Mouse (Mus musculus) neural tube, embryonic 14.5 days (tissue): ENCODE data around the gene Lmna. TPM values are rescaled to one million over a fixed set of nuclear protein-coding genes. Genes with fewer than 3 reads are reported as not detected.

Experiments used
- ATAC-seq: fragments of 200-750 bp; cut with Nextera tagmentation; 2 replicates; pipeline ENCODE4 v1.8.0; 2017; ENCODE audit warnings: low read depth, mild to moderate bottlenecking, moderate TSS enrichment, moderate library complexity
- H3K27ac ChIP-seq: fragments of 300-500 bp; sonication (generic); 2 replicates; pipeline ENCODE4 v1.5.1; 2014; ENCODE audit warnings: low read depth, mild to moderate bottlenecking, control low read depth, low read length, moderate library complexity, mixed read lengths
- H3K27me3 ChIP-seq: fragments of 300-500 bp; sonication (generic); 2 replicates; pipeline ENCODE4 v1.6.1; 2014; ENCODE audit warnings: low read length; ENCODE audit not compliant: control insufficient read depth, insufficient read depth
- H3K36me3 ChIP-seq: fragments of 300-500 bp; sonication (generic); 2 replicates; pipeline ENCODE4 v1.6.1; 2014; ENCODE audit warnings: low read length, mixed read lengths; ENCODE audit not compliant: control insufficient read depth, insufficient read depth
- H3K4me1 ChIP-seq: fragments of 300-500 bp; sonication (generic); 2 replicates; pipeline ENCODE4 v1.6.1; 2014; ENCODE audit warnings: low read length; ENCODE audit not compliant: control insufficient read depth, insufficient read depth
- H3K4me2 ChIP-seq: fragments of 300-500 bp; sonication (generic); 2 replicates; pipeline ENCODE4 v1.6.1; 2014; ENCODE audit warnings: mild to moderate bottlenecking, low read depth, low read length, control low read depth
- H3K4me3 ChIP-seq: fragments of 300-500 bp; sonication (generic); 2 replicates; pipeline ENCODE4 v1.5.1; 2014; ENCODE audit warnings: low read depth, low read length, control low read depth, mixed read lengths
- H3K9ac ChIP-seq: fragments of 300-500 bp; sonication (generic); replicated peaks from 2 replicates; pipeline ENCODE4 v1.6.1; 2014; ENCODE audit warnings: low read depth, mild to moderate bottlenecking, control low read depth, low read length, mixed read lengths
- H3K9me3 ChIP-seq: fragments of 300-500 bp; sonication (generic); 2 replicates; pipeline ENCODE4 v1.6.1; 2016; ENCODE audit warnings: low read length; ENCODE audit not compliant: control insufficient read depth
- WGBS: fragments of 180-500 bp; shearing (Covaris S2); extraction: QIAGEN DNeasy Blood & Tissue Kit; methylation state at CpG from one replicate; pipeline ENCODE4 v1.1.7; 2014; 5-methylcytosine and 5-hydroxymethylcytosine counted together
- polyA plus RNA-seq: library from polyadenylated mRNA; unstranded; fragments of >200 nt; fragmentation: Nextera tagmentation; extraction: Ambion mirVana; gene quantifications from 2 replicates; pipeline ENCODE4 v1.2.1, GENCODE M21; 2014

Gene Lmna
- polyA plus RNA-seq, 1 experiment from 2014 or later = 41.0 TPM

DNA sequence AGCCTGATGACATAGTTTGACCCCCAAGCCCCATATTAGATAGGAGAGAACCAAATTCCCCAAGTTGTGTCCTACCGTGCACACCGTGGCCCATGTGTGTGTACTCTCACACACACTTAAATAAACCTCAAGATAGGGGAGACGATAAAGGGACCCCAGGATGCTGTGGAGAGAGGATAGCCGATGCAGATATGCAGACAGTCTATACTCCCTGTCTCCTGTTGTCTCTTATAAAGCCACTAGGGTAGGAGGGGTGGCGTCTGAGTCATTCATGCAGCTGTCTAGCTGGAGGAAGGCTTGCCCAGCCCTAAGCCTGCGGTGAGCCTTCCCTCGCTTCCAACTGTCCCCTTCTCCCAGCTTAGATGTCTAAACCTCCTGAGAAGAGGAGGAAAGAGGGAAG, 9.7 kb downstream of the Lmna start:
- ATAC-seq = no peak

DNA sequence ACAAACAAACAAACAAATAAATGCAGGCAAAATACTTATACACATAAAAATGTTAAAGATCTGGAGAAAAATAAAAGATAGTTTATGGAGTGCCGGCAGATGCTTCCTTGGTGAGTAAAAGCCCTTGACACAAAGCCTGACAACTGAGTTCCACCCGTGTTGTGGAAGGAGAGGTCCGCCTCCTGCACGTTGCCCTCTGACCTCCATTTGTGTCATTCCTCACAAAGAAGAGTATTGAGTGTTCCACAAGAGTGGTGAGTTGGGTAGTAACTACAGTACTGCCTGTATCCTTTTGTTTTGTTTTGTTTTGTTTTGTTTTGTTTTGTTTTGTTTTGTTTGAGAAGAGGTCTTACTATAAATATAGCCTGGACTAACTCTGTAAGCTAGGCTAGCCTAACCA, 10.2 kb downstream of the Lmna start:
- no peak overlapping the region for H3K4me2 ChIP-seq
- ATAC-seq = no peak
- H3K9me3 ChIP-seq = no peaks in the 10 kb centered on the region
- no peak overlapping the region for H3K4me3 ChIP-seq
- no peak overlapping the region for H3K9ac ChIP-seq
- no peaks in the 10 kb centered on the region for H3K36me3 ChIP-seq
- H3K4me1 ChIP-seq = peaks cover 6% of the 10 kb centered on the region; the same call in 1 of the 2 replicates
- 64% methylated on average over 4 of the region's 4 CpGs for WGBS
- no peak overlapping the region for H3K27ac ChIP-seq
- H3K27me3 ChIP-seq = 0 out of 2 replicates have a peak, but pooled peaks cover 2% of the 10 kb centered on the region

More for the DNA sequence above, 9.7 kb downstream of the Lmna start:
- Histone ChIP-seq H3K4me2 (no peak overlapping the region), H3K4me1 (peaks cover 6% of the 10 kb centered on the region; the same call in 1 of the 2 replicates), H3K9ac (no peak overlapping the region), H3K27me3 (0 out of 2 replicates have a peak, but pooled peaks cover 2% of the 10 kb centered on the region), H3K9me3 (no peaks in the 10 kb centered on the region), H3K27ac (no peak overlapping the region), H3K4me3 (no peak overlapping the region), H3K36me3 (no peaks in the 10 kb centered on the region)
- 76% methylated on average over 7 of the region's 7 CpGs for WGBS

DNA sequence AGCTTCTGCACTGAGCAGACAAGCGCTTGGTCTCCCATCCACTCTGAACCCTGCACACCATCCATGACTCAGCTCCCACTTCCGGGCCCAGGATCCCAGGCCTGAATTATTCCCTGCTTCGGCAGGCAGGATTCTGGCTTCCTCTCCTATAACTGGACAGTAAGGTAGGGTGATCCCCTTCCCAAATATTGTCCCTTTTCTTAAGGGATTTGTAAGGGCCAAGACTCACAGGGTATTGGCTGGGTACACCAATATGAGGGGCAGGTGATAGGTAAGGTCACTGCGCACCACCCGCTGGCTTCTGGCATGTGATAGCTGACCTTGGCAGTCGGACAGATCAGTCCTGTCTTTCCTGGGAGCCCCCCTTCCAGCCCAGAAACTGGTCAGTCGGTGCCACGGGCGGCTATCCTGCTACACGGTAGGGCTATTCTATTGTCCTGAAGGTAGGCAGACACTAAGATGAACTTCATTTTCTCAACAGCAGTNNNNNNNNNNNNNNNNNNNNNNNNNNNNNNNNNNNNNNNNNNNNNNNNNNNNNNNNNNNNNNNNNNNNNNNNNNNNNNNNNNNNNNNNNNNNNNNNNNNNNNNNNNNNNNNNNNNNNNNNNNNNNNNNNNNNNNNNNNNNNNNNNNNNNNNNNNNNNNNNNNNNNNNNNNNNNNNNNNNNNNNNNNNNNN, 13.9 kb downstream of the Lmna start:
- H3K4me1 ChIP-seq = peaks cover 12% of the 10 kb centered on the region; the same call in 1 of the 2 replicates
- no peaks in the 10 kb centered on the region; the same call in 1 of the 2 replicates for H3K27me3 ChIP-seq
- ATAC-seq = no peak
- H3K9ac ChIP-seq = no peak overlapping the region
- no peak overlapping the region for H3K4me3 ChIP-seq
- no peak overlapping the region for H3K27ac ChIP-seq
- H3K4me2 ChIP-seq = no peak overlapping the region
- no peaks in the 10 kb centered on the region for H3K36me3 ChIP-seq
- WGBS = 83% methylated on average over 10 of the region's 10 CpGs
- H3K9me3 ChIP-seq = no peaks in the 10 kb centered on the region

- no peak for ATAC-seq
These were observed 14.7 kb downstream of the Lmna start for GRCm38 (mm10) chr3:88494836-88495628.

GRCm38 (mm10) chr3:88493706-88494582, 15.8 kb downstream of the Lmna start:
- Histone ChIP-seq H3K36me3 (no peaks in the 10 kb centered on the region), H3K9me3 (no peaks in the 10 kb centered on the region), H3K4me2 (no peak overlapping the region), H3K4me3 (no peak overlapping the region), H3K4me1 (peaks cover 12% of the 10 kb centered on the region; the same call in 1 of the 2 replicates), H3K9ac (no peak overlapping the region), H3K27me3 (no peaks in the 10 kb centered on the region; the same call in 1 of the 2 replicates), H3K27ac (no peak overlapping the region)
- WGBS = 78% methylated on average over 11 of the region's 11 CpGs
- ATAC-seq = no peak

More at GRCm38 (mm10) chr3:88494836-88495628, 14.7 kb downstream of the Lmna start:
- H3K9me3 ChIP-seq = no peaks in the 10 kb centered on the region
- H3K9ac ChIP-seq = no peak overlapping the region
- H3K27me3 ChIP-seq = no peaks in the 10 kb centered on the region; the same call in 1 of the 2 replicates
- H3K4me3 ChIP-seq = no peak overlapping the region
- WGBS = 69% methylated on average over 9 of the region's 9 CpGs
- no peak overlapping the region; the same call in 1 of the 2 replicates for H3K27ac ChIP-seq
- peaks cover 12% of the 10 kb centered on the region; the same call in 1 of the 2 replicates for H3K4me1 ChIP-seq
- no peak overlapping the region for H3K4me2 ChIP-seq
- no peaks in the 10 kb centered on the region for H3K36me3 ChIP-seq

DNA sequence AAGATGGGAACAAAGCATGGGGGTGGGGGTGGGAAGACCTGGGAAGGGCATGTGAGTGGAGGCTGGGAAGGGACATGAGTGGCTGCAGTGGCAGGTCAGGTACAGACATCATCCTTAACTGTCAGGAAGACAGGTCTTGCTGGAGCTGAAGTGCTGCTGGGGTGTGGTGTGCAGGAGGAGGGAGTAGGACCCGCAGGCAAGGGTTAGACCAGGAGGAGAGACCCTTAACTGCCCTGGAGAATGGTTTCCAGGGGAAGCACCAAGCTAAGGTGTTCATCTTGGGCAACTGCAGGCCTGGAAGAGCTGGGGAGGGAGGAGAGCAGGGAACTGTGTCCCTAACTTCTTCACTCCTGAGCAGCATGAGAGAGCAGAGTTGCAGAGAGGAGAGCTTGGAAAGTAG, 22.4 kb downstream of the Lmna start:
- H3K9ac ChIP-seq = no peak overlapping the region
- no peak overlapping the region for H3K4me2 ChIP-seq
- peaks cover 5% of the 10 kb centered on the region; the same call in 1 of the 2 replicates for H3K36me3 ChIP-seq
- H3K9me3 ChIP-seq = no peaks in the 10 kb centered on the region
- H3K27me3 ChIP-seq = peaks cover 36% of the 10 kb centered on the region
- 70% methylated on average over 1 of the region's 1 CpGs for WGBS
- no peak for ATAC-seq
- no peak overlapping the region for H3K4me3 ChIP-seq
- H3K4me1 ChIP-seq = peaks cover 2% of the 10 kb centered on the region; the same call in 1 of the 2 replicates
- H3K27ac ChIP-seq = no peak overlapping the region

- Histone ChIP-seq H3K4me3 (no peak overlapping the region), H3K27me3 (peaks cover 36% of the 10 kb centered on the region), H3K4me1 (no peaks in the 10 kb centered on the region), H3K27ac (no peak overlapping the region), H3K9ac (no peak overlapping the region), H3K9me3 (no peaks in the 10 kb centered on the region), H3K4me2 (no peak overlapping the region), H3K36me3 (peaks cover 5% of the 10 kb centered on the region; the same call in 1 of the 2 replicates)
- 65% methylated on average over 4 of the region's 4 CpGs for WGBS
- ATAC-seq = no peak
These were observed 22.9 kb downstream of the Lmna start for GRCm38 (mm10) chr3:88486887-88487286.

DNA sequence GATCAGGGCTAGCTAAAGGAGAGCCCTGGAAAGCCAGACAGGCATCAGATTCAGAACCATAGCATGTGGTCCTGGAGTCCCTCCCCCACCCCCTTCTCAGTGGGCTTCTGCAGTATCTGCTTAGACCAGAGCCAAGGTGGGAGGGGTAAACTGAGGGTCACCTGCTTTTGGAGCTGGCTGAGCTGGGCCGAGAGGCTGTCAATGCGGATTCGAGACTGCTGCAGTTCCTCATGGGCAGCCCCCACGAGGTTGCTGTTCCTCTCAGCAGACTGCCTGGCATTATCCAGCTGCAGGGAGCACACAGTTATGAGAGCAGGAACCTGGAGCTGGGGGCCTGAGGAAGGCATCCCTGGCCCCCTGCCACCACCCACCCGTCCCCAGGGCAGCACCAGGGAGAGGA, 23.7 kb downstream of the Lmna start:
- WGBS = 54% methylated on average over 5 of the region's 5 CpGs
- no peak overlapping the region for H3K4me2 ChIP-seq
- H3K9me3 ChIP-seq = no peaks in the 10 kb centered on the region
- no peak overlapping the region for H3K4me3 ChIP-seq
- no peak for ATAC-seq
- H3K36me3 ChIP-seq = peaks cover 5% of the 10 kb centered on the region; the same call in 1 of the 2 replicates
- H3K27ac ChIP-seq = no peak overlapping the region
- no peak overlapping the region for H3K9ac ChIP-seq
- no peaks in the 10 kb centered on the region for H3K4me1 ChIP-seq
- H3K27me3 ChIP-seq = peaks cover 36% of the 10 kb centered on the region
